Mouse (Mus musculus) lung, postnatal 4 days (tissue): ENCODE measurements around the gene Ifna15.
"Not testable (repeated sequence)": the region's sequence is repeated elsewhere in the genome, so short reads cannot be mapped to it uniquely, and the experiment has no call there.

Source experiments
- DNase-seq, 2 experiments: peaks; one replicate each; pipeline ENCODE4 v3.0.0; 2021

The Ifna15 gene

GRCm38 (mm10) chr4:88558145-88558544 lies at the start of gene Ifna15:
Gene Ifna15, minus strand, starts transcription at chr4:88558245.
- DNase-seq = not testable (repeated sequence)

DNA sequence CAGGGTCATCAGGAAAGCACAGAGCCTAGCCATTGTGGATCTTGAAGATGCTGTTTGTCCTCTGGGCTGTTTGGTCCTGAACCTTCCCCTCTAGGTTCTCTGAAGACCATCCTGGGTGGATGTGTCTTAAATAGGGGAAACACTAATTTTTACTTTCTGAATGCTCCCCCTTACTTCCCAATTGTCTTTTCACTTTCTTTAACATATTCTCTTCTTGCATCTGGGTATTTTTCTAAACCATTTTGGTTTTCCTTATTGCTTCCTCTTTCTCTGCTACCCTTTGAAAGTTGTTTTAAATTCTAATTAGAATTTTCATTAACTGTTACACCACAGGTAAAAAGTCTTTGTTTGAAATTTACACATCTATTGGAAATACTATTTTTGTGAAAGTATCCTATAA lies 45.2 kb upstream of the Ifna15 start, which contains the start of gene Ifna12:
Ifna12 (minus strand) TSS at position 101 of the 400 bp plus-strand sequence.
- no peak for DNase-seq

- DNase-seq = no peak
These were observed 34.2 kb upstream of the Ifna15 start, which contains the start of gene Ifna9 for GRCm38 (mm10) chr4:88592285-88592684. Gene Ifna9, minus strand, starts transcription at chr4:88592385.

DNA sequence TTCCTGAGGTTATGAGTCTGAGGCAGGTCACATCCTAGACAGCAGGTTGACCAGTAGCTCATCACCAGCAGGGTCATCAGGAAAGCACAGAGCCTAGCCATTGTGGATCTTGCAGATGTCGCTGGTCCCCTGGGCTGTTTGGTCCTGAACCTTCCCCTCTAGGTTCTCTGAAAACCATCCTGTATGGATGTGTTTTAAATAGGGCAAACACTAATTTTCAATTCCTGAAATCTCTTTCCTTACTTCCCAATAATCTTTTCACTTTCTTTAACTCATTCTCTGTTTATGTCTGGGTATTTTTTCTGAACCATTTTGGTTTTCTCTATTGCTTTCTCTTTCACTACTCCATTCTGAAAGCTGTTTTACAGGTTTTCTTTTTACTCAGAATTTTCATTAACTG lies 13.7 kb upstream of the Ifna15 start, which contains the start of gene Ifna14:
Ifna14 (minus strand) TSS at position 101 of the 400 bp plus-strand sequence.
- DNase-seq = no peak

DNA sequence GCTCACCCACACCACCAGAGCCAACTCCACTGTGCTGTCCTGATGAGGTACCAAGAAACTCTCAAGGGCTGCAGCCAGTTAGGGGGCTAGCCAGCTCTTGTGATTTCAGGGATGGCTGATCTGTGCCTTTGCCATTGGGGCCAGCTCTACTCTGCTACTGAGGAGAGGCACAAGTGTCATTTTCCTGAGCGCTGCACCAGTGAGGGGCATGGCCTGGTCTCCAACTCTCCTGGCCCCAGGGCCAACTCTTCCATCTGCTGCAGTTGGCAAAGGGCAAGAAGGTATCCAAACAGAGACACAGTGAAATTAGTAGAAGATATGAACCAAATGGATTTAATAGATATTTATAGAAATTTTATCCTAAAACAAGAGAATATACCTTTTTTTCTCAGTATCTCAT lies 3.7 kb upstream of the Ifna15 start:
- DNase-seq = no peak

GRCm38 (mm10) chr4:88550161-88550945 lies 7.7 kb downstream of the Ifna15 start:
- DNase-seq = peak; percentile 81 to 82

DNA sequence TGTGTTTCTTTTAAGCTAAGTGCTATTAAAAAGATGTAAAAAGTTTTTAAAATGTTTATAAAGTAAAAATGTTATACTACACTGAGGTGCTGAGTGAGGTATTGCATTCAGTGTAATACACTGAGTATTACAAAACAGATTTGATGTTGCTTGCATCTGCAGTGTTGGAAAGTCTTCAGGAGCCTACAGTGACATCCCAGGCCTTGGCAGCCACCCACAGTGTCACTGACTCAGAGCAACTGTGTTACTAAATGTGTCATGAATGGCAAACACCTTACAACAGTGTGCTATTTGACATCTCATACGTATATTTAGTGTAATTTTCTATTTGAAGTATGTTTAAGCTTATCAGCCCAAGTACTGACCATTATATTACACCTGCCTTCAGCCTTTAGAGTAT lies 10.1 kb downstream of the Ifna15 start:
- no peak for DNase-seq

- DNase-seq = peak in 1 of 2 experiments; percentile 11
These were observed 14.3 kb downstream of the Ifna15 start for GRCm38 (mm10) chr4:88543649-88544234.

GRCm38 (mm10) chr4:88537328-88537727 lies 20.7 kb downstream of the Ifna15 start:
- peak; percentile 51 to 52 for DNase-seq

GRCm38 (mm10) chr4:88536640-88537039 lies 21.4 kb downstream of the Ifna15 start:
- DNase-seq = peak; percentile 50 to 60

- no peak for DNase-seq
These were observed 22.3 kb downstream of the Ifna15 start for GRCm38 (mm10) chr4:88535742-88536141.

DNA sequence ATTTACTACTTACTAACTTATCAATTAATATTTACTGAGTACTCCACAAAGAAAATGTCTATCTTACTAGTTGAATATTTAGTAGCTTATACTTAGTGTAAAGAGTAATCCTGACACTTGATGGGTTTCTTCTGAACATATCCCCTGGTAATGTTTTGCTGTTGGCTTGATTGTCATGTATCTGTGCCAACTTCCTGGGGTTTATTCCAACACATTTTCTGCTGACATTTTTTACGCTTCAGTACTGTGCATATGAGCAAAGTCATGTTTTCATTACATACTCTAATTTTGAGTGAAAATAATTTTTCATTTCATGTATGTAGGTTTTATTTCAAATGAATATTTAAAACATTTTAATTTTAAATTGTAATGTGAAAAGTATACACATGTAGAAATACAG lies 23.1 kb downstream of the Ifna15 start:
- no peak for DNase-seq

GRCm38 (mm10) chr4:88533499-88533898 lies 24.5 kb downstream of the Ifna15 start:
- DNase-seq = no peak

DNA sequence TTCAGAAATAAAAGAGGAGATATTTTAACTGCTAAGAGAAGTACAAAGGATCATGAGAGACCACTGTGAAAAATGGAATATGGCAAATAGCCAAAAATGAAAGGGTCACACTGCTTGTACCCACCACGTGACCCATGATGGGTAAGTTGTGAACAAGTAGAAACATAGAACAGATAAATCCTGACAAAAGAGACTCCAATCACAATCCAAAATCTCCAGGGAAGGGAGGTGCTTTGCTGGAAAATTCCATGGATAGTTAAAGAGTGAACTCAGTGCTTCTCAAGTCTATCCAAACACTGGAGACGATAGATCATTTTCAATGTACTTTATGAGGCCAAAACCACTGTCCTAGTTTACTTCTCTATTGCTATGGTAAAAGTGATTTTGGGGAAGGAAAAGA lies 27.2 kb downstream of the Ifna15 start:
- DNase-seq = no peak

DNA sequence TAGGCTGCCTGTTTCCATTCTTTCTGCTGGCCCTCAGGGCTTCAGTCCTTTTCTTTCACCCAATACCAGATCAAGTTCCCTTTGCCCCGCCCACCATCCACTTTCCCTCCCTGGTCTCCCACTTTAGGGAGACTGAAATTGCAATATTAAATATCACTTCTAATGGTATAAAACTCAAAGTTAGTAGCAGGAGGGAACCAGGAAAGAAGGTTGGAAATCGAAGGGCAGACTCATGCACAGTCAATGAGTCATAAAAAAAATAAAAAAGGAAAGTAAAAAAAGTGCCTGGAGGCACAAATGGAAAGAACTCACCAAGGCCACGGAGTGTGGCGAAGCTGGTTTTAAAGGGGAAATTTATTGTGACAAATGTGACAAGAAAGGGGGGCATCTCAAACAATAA lies 27.8 kb downstream of the Ifna15 start:
- no peak for DNase-seq

GRCm38 (mm10) chr4:88526379-88527049 lies 31.5 kb downstream of the Ifna15 start:
- DNase-seq = no peak

DNA sequence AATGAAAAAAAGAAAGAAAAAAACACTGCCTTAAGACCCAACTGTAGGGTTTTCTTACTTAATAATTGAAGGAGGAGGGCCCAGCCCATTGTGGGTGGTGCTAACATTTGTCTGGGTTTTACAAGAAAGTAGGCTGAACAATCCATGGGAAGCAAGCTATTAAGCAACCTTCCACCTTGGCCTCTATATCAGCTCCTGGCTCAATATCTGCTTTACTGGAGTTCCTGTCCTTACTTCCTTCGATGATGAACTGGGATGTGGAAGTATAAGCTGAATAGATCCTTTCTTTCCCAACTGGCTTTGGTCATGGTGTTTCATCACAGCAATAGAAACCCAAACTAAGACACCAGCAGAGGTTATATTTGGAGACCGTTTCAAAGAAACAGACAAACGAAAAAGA lies 32.7 kb downstream of the Ifna15 start:
- no peak for DNase-seq

DNA sequence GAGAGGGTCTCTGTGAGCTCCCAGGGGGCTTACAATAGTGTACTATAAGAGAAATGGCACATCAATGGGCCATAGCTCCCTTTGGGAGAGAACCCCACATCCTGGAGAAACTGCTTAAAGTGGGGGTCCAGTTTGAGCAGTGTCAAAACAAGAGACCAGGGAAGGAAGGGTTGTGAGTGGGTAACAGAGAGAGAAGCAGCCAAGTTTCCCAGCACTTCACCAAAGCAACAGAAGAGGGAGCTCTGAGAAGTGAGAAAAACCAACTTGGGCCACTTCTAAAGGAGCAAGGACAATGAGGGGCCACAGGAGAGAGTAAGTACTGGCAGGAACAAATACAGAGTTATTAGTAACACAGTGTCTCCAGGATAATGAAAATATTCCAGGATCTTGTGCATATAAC lies 34.8 kb downstream of the Ifna15 start:
- peak in 1 of 2 experiments; percentile 33 for DNase-seq

DNA sequence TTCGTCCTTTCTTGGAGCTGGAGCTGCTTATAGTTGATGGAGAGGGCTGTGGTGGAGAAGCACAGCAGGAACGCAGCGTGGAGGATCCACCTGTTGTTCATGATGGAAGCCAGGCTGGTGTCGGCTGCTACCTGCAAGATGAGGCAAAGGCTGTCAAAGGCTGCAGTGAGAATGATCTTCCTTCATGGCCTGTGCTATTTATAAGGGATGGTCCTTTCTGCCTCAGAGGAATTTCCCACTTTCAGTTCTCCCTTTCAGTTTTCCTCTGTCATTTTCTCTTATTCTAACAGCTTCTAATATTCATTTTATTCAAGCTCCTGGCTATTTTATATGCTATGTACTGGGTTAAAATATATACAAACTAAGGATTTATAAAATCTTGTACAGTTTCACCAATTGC lies 35.4 kb downstream of the Ifna15 start, which contains the start of gene Ifnb1:
Ifnb1 (minus strand) TSS at position 101 of the 400 bp plus-strand sequence.
- no peak for DNase-seq

GRCm38 (mm10) chr4:88517957-88518356 lies 40.1 kb downstream of the Ifna15 start:
- no peak for DNase-seq

DNA sequence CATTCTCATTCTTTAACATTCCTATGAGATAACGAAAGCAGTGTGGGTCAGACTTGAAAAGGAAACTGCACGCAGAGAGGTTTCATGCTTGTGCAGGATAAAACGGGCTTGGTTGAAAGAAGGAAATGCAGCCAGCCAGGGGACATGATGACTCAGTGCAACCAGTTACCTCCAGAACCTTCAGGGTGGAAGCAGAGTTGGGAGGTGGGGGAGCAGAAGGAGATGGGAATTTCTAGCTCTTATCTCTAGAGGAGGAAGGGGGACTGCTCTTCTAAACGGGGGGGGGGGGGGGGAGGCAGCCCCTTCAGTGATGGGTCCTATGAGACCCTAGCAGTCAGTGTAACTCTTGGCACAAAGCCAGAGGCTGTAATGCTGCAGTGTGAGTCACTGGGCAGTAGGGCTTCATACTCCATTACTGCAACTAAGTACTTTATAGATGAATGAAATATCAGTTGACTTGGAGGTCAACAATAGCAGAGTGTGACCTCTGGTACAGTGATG lies 42.3 kb downstream of the Ifna15 start:
- peak; percentile 38 to 53 for DNase-seq

GRCm38 (mm10) chr4:88515250-88515649 lies 42.8 kb downstream of the Ifna15 start:
- DNase-seq = no peak

- peak; percentile 52 to 73 for DNase-seq
These were observed 43.6 kb downstream of the Ifna15 start for GRCm38 (mm10) chr4:88514403-88514802.
